36 mouse cellular contexts compared by ENCODE assay signal in genomic region chr7:83699066-83699745, GRCm38 (mm10). TPM values are rescaled to one million over a fixed set of nuclear protein-coding genes. Genes with fewer than 3 reads are reported as not detected.
A peak's percentile ranks its signal among the peaks of the same experiment; 100 is the strongest.
DNase-seq lines count a peak whose midpoint lies in the region; ATAC-seq lines count a peak whose summit lies in the region.
"Had no signal": no experiment of that assay in that cellular context is flagged by ENCODE, and none has a peak within 500 bp of the region (broad histone marks: within the 10 kb centered on the region; RNA-seq: fewer than 3 reads in every experiment).

No protein-coding gene starts in this region.

- H3K9ac ChIP-seq in heart, embryonic 11.5 days (ENCODE audit: low read depth, low read length): no peak overlapping the region
- no peak overlapping the region for H3K9ac ChIP-seq in limb, embryonic 15.5 days
- H3K9ac ChIP-seq in kidney, embryonic 16.5 days (replicated peaks; ENCODE audit: low read length): no peak overlapping the region
- H3K9ac ChIP-seq: forebrain, embryonic 12.5 days; heart, embryonic 12.5 days; hindbrain, embryonic 14.5 days; kidney, embryonic 15.5 days; limb, embryonic 13.5 days; liver, embryonic 13.5 days; midbrain, embryonic 13.5 days; neural tube, embryonic 15.5 days had no signal

- no peaks in the 10 kb centered on the region for H3K9me3 ChIP-seq in heart, embryonic 11.5 days (replicated peaks; ENCODE audit: control insufficient read depth, low read length)
- no peaks in the 10 kb centered on the region for H3K9me3 ChIP-seq in limb, embryonic 15.5 days
- no peaks in the 10 kb centered on the region for H3K9me3 ChIP-seq in kidney, embryonic 16.5 days (ENCODE audit: low read length)
- no peaks in the 10 kb centered on the region for H3K9me3 ChIP-seq in heart, embryonic 10.5 days
- H3K9me3 ChIP-seq: forebrain, embryonic 12.5 days; heart, embryonic 12.5 days; kidney, embryonic 15.5 days; limb, embryonic 13.5 days; liver, embryonic 13.5 days; midbrain, embryonic 13.5 days; neural tube, embryonic 15.5 days had no signal

- H3K4me1 ChIP-seq in heart, embryonic 11.5 days (ENCODE audit: control insufficient read depth, insufficient read depth, low read length): no peaks in the 10 kb centered on the region
- peaks cover 14% of the 10 kb centered on the region for H3K4me1 ChIP-seq in limb, embryonic 15.5 days
- no peaks in the 10 kb centered on the region for H3K4me1 ChIP-seq in kidney, embryonic 16.5 days (ENCODE audit: insufficient read depth, low read length)
- no peaks in the 10 kb centered on the region for H3K4me1 ChIP-seq in heart, embryonic 10.5 days
- H3K4me1 ChIP-seq: heart, embryonic 12.5 days; kidney, embryonic 15.5 days; liver, embryonic 13.5 days; neural tube, embryonic 15.5 days had no signal

- no peak overlapping the region for H3K27ac ChIP-seq in heart, embryonic 11.5 days (ENCODE audit: low read depth, low read length)
- H3K27ac ChIP-seq in limb, embryonic 15.5 days: peak overlapping the region; percentile 51
- no peak overlapping the region for H3K27ac ChIP-seq in kidney, embryonic 16.5 days (ENCODE audit: low read length)
- H3K27ac ChIP-seq in heart, embryonic 10.5 days: no peak overlapping the region
- H3K27ac ChIP-seq: forebrain, embryonic 12.5 days; hindbrain, embryonic 14.5 days; kidney, embryonic 15.5 days; layer of hippocampus, adult 2 months; left cerebral cortex, adult 2 months; limb, embryonic 13.5 days; liver, embryonic 13.5 days; midbrain, embryonic 13.5 days; neural tube, embryonic 15.5 days; stomach, postnatal 0 days had no signal

- DNase-seq in heart, adult 11 months: peak; percentile 88
- DNase-seq in 416B (ENCODE audit: low read depth): peak; percentile 12
- no peak for DNase-seq in spleen, postnatal 14 days (ENCODE audit: low spot score in 2 of 2)
- DNase-seq in heart, embryonic 10.5 days (ENCODE audit: low spot score): no peak
- DNase-seq: adrenal gland, adult 2 months; adrenal gland, postnatal 36 days; B cell, adult 2 months; cerebellum, adult 2 months; cerebellum, postnatal 36 days; embryo, embryonic 11 days; gastrocnemius, postnatal 36 days; heart, postnatal 4 days; kidney, adult 18-20 months; kidney, postnatal 36 days; liver, embryonic 13.5 days; lung, adult 18-20 months; lung, postnatal 14 days; spleen, adult 18-20 months; thymus, adult 2 months had no signal

- no peak for ATAC-seq in heart, embryonic 11.5 days (replicated peaks; ENCODE audit: insufficient number of reproducible peaks, low FRiP score, low TSS enrichment)
- ATAC-seq in common myeloid progenitor, adult 5-6 weeks (replicated peaks; ENCODE audit: low read depth, poor library complexity, severe bottlenecking): peak; percentile 84
- ATAC-seq in limb, embryonic 15.5 days (ENCODE audit: insufficient number of reproducible peaks, low FRiP score, low TSS enrichment, low read depth): no peak
- no peak for ATAC-seq in kidney, embryonic 16.5 days (ENCODE audit: low FRiP score, low TSS enrichment)
- ATAC-seq: activated CD4-positive, CD25-positive, alpha-beta regulatory T cell, adult 4 months; midbrain, embryonic 13.5 days had no signal

- no peak overlapping the region for H3K4me2 ChIP-seq in heart, embryonic 11.5 days
- H3K4me2 ChIP-seq in limb, embryonic 15.5 days: no peak overlapping the region
- no peak overlapping the region for H3K4me2 ChIP-seq in kidney, embryonic 16.5 days (replicated peaks; ENCODE audit: low read depth, low read length)
- H3K4me2 ChIP-seq: forebrain, embryonic 12.5 days; heart, embryonic 12.5 days; hindbrain, embryonic 14.5 days; kidney, embryonic 15.5 days; limb, embryonic 13.5 days; liver, embryonic 13.5 days; midbrain, embryonic 13.5 days; neural tube, embryonic 15.5 days had no signal

- 83% methylated on average over 6 of the region's 6 CpGs for WGBS in heart, embryonic 11.5 days (ENCODE audit: insufficient replicate concordance)
- 69% methylated on average over 6 of the region's 6 CpGs for WGBS in limb, embryonic 15.5 days
- WGBS in kidney, embryonic 16.5 days: 79% methylated on average over 6 of the region's 6 CpGs
- 83% methylated on average over 6 of the region's 6 CpGs for WGBS in heart, embryonic 10.5 days

- H3K36me3 ChIP-seq in heart, embryonic 11.5 days (ENCODE audit: control insufficient read depth, insufficient read depth, low read length): no peaks in the 10 kb centered on the region
- H3K36me3 ChIP-seq in limb, embryonic 15.5 days: no peaks in the 10 kb centered on the region
- no peaks in the 10 kb centered on the region for H3K36me3 ChIP-seq in kidney, embryonic 16.5 days (ENCODE audit: insufficient read depth, low read length)
- H3K36me3 ChIP-seq in heart, embryonic 10.5 days: no peaks in the 10 kb centered on the region
- H3K36me3 ChIP-seq: forebrain, embryonic 12.5 days; heart, embryonic 12.5 days; kidney, embryonic 15.5 days; limb, embryonic 13.5 days; liver, embryonic 13.5 days; midbrain, embryonic 13.5 days; neural tube, embryonic 15.5 days had no signal

- H3K27me3 ChIP-seq in heart, embryonic 11.5 days (ENCODE audit: control insufficient read depth, insufficient read depth, low read length): no peaks in the 10 kb centered on the region
- no peaks in the 10 kb centered on the region for H3K27me3 ChIP-seq in limb, embryonic 15.5 days
- no peaks in the 10 kb centered on the region for H3K27me3 ChIP-seq in kidney, embryonic 16.5 days (ENCODE audit: insufficient read depth, low read length)
- no peaks in the 10 kb centered on the region for H3K27me3 ChIP-seq in heart, embryonic 10.5 days (ENCODE audit: insufficient read depth, poor library complexity, severe bottlenecking)
- H3K27me3 ChIP-seq: CH12.LX; forebrain, embryonic 12.5 days; heart, embryonic 12.5 days; kidney, embryonic 15.5 days; limb, embryonic 13.5 days; liver, embryonic 13.5 days; midbrain, embryonic 13.5 days; neural tube, embryonic 15.5 days had no signal

- no peak overlapping the region for H3K4me3 ChIP-seq in heart, embryonic 11.5 days (ENCODE audit: low read depth, low read length)
- no peak overlapping the region for H3K4me3 ChIP-seq in limb, embryonic 15.5 days
- no peak overlapping the region for H3K4me3 ChIP-seq in kidney, embryonic 16.5 days (ENCODE audit: low read length)
- H3K4me3 ChIP-seq in heart, embryonic 10.5 days: no peak overlapping the region
- H3K4me3 ChIP-seq: erythroblast, embryonic 14.5 days; forebrain, embryonic 12.5 days; heart, embryonic 12.5 days; kidney, embryonic 15.5 days; layer of hippocampus, adult 2 months; left cerebral cortex, adult 2 months; limb, embryonic 13.5 days; liver, embryonic 13.5 days; midbrain, embryonic 13.5 days; neural tube, embryonic 15.5 days had no signal

RNA-seq across cellular contexts. Expression of gene Il16, which starts 46.3 kb away (rescaled TPM):
- 1.5 and 2.1 TPM in 2 replicates for polyA plus RNA-seq in heart, embryonic 11.5 days (2014; fragmentation: Nextera tagmentation; extraction: Ambion mirVana)
- total RNA-seq in common myeloid progenitor, adult 5-6 weeks (2017): 68.8 and 69.4 TPM in 2 replicates
- 7.8 and 8.4 TPM in 2 replicates for polyA plus RNA-seq in limb, embryonic 15.5 days (2015; fragmentation: Nextera tagmentation; extraction: Ambion mirVana)
- 4.5 and 5.1 TPM in 2 replicates for polyA plus RNA-seq in kidney, embryonic 16.5 days (2015; fragmentation: Nextera tagmentation; extraction: Ambion mirVana)
- polyA plus RNA-seq in heart, embryonic 10.5 days (2016; fragmentation: Nextera tagmentation; extraction: Ambion mirVana): 1.7 and 2.0 TPM in 2 replicates

Comparison
In these comparisons a context has a peak if more than half of its experiments do, and no peak if none do; other contexts are left out.
1. DNase-seq: peak in heart, adult 11 months (single experiment) and 416B (single experiment); none in spleen, postnatal 14 days (0 of 2) and heart, embryonic 10.5 days (single experiment).